Mouse (Mus musculus): Measurements from ENCODE around the gene Igfbp4.

The Igfbp4 gene

GRCm38 (mm10) chr11:99041051-99041729 is at the start of gene Igfbp4:
TSS of gene Igfbp4 (plus strand) at chr11:99041244.
- no peak for DNase-seq (ENCODE audit: extremely low read depth, low read depth, low spot score)

DNA sequence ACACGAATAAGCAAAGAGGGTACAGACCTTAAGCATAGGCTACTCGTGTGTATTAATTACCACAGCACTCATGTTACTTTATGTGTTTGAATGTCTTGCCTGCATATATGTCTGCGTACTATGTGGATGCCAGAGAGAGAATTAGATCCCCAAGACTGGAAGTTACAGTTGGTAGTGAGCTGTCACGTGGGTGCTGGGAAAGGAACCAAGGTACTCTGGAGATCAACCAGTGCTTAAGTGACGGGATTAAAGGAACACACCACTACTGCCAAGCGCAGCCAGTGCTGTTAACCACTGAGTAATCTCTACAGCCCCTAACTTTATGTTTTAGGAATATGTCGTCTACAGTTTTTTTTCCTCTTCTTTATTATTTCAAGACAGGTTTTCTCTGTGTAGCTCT is 45.1 kb upstream of the Igfbp4 start:
- peak; percentile 23 for DNase-seq (ENCODE audit: extremely low read depth, low read depth, low spot score)

DNA sequence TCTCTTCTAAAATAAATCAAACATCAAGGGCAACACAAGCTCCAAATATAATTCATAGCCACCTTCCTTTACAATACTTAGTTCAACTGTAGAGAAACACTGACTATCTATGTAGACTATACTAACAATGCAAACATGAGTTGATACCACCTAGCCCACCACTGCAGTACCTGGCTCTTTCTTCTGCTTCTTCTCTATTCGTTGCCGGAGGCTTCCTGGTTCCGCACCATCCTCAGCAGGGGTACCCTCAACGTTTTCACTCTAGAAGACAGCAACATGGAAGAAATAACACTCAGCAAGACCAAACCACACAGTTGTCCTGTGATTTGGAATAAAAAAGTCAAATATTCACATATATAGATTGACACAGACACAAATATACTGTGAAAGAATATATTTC is 43.4 kb upstream of the Igfbp4 start:
- no peak for DNase-seq (ENCODE audit: extremely low read depth, low read depth, low spot score)

- DNase-seq (ENCODE audit: extremely low read depth, low read depth, low spot score), result no peak
Measured at GRCm38 (mm10) chr11:98998776-98999175, 42.3 kb upstream of the Igfbp4 start.

DNA sequence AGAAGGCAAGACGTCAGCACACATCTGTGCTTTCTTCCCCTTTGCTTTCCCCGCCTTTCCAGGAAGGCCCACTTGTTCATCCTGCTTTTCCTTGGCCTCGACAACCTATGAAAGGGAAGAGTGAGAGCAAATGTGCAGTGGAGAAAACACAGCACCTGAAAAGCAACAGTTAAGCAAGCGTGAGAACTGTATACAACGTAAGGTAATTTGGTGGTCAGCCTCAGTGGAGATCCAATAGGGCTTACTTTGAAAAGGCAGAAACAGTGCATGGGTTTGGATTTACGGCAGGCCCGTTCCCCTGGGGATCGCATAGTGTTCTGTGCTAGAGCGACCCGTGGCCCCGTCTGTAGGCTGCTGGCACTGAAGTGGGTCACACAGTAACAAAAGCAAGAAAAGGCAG is 41.8 kb upstream of the Igfbp4 start:
- no peak for DNase-seq (ENCODE audit: extremely low read depth, low read depth, low spot score)

DNA sequence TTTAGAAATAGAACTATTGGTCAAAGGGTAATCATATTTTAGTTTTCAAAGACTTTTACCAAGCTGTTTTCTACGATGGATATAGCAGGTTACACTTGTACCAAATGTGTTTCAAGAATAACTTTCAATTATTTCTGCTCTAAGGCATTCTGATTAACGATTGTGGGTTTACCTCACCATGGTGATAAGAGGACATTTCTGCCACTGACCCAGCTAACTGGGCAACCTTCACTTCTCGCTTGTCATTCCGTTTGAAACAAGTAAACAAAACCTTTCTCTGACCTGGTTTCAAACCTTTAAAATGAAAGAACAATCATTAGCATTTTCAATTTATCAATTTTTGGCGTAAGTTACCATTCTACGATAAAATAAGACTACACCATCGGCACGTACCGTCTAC is 34.3 kb upstream of the Igfbp4 start:
- DNase-seq (ENCODE audit: extremely low read depth, low read depth, low spot score), result no peak

DNA sequence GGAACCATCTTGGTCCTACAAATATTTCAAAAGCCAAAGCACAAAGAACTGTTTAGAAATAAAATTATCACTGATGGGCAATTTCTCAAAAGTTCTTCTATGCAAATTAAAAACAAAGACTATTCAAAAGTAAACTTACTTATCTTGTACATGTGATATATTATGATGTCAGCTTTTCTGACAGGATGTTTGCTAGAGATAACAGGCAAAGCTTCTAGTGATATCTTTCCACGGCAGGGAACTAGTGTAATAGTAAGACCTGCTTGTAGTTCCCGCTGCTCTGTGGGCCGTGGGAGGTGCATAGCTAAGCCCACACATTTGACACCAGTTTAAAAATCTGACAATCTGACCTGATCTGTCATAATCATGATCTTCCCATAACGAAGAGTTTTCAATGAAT is 30.9 kb upstream of the Igfbp4 start:
- DNase-seq (ENCODE audit: extremely low read depth, low read depth, low spot score), result no peak

DNA sequence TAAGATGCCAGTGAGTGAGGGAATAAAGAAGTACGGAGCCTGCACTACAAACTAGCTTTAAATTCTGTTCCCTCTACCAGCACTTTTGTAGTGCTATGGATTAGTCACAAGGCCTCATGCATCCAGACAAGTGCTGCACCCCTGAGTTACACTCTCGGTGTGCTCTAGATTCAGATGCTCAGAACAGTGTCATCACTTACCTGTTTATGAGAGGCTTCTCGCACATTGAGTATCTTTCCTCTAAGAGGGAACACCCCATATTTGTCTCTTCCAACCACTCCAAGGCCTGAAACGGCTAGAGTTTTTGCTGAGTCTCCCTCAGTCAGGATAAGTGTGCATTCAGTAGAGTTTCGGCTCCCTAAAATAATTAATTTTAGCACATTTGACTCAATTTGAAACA is 30.3 kb upstream of the Igfbp4 start:
- DNase-seq (ENCODE audit: extremely low read depth, low read depth, low spot score), result no peak

GRCm38 (mm10) chr11:99013856-99014255 is 27.2 kb upstream of the Igfbp4 start:
- no peak for DNase-seq (ENCODE audit: extremely low read depth, low read depth, low spot score)

DNA sequence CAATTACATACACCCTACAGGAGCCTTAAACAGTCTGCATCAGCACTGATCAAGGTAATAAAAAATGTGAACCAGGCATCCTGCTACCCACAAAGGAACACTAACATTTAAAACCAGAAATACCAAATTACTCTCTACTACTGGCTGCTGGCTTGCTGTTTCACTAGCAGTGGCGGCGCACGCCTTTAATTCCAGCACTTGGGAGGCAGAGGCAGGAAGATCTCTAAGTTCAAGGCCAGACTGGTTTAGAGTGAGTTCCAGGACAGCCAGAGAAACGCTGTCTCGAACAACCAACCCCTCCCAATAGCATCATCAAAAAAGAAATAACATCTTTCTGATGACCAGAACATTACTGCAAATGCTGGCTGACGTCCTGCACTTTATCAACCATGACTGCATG is 21.2 kb upstream of the Igfbp4 start:
- no peak for DNase-seq (ENCODE audit: extremely low read depth, low read depth, low spot score)

DNA sequence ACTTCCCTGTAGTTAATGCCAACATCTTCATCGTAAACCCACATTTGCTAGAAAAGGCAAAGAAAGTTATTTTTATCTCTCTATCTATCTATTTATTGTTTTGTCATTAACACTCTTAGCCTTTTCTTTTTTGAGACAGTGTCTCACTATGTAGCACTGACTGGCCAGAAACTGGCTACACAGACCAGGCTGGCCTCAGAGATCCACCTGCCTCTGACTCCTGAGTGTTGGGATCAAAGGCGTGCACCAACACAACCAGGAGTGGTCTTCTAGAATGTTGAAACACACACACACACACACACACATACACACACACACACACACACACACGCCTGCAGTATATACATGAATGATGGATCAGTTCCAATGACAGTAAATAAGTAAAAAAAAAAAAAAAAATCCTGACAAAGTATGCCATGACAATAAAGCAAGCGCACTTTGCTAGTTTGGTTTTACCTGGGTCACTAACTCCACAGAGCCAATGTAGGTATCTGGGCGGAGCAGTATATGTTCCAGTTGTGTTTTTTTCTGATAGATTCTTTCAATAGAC is 18.6 kb upstream of the Igfbp4 start:
- no peak for DNase-seq (ENCODE audit: extremely low read depth, low read depth, low spot score)

DNA sequence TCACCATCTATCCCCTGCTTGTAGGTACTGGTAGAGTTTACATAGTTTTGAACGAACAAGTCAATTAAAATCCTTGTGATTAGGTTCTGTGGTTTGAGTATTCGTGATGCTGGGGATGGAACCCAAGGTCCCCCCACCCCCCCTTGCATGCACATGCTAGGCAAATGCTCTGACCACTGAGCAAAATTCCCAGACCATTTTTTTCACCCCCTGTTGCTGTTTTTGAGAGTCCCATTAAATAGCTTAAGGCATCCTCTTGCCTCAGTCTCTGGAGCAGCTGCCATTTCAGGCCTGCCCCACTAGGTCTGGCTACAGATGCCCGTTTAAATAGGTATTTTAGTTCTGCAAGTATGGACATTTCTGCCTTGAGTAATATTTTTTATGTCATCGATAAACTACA is 17.9 kb upstream of the Igfbp4 start:
- DNase-seq (ENCODE audit: extremely low read depth, low read depth, low spot score), result no peak

GRCm38 (mm10) chr11:99023500-99024467 is 17.3 kb upstream of the Igfbp4 start, which contains the start of gene Top2a:
TSS of gene Top2a (minus strand) at chr11:99024189.
- DNase-seq (ENCODE audit: extremely low read depth, low read depth, low spot score), result peak; percentile 93

DNA sequence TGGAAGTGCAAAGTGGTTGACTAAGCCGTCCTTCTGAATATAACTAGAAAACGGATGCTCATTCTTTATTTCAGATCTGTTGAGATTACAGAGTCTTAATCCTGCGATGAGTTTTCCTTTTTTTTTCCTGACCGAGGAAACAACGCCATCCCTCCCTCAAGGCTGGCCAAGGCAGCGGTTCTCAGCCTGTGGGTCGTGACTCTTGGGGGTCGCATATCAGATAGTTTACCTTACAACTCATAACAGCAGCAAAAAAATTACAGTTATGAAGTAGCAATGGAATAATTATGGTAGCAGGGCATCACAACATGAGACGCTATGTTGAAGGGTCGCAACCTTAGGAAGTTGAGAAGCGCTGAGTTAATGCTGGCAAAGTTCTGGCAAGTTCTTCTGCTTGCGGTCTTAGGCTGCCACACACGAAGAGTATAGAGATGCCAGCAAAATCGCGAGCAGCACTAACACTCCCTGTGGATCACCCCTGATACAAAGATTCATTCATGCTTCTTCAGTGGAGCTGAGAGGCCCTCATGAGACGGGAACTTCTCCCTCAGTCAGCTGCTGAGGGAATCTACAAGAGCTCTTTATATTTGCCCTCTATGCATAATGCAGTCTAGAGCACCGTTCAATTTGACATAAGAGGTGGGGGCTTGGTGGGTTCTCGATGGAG is 16.4 kb upstream of the Igfbp4 start:
- no peak for DNase-seq (ENCODE audit: extremely low read depth, low read depth, low spot score)

DNA sequence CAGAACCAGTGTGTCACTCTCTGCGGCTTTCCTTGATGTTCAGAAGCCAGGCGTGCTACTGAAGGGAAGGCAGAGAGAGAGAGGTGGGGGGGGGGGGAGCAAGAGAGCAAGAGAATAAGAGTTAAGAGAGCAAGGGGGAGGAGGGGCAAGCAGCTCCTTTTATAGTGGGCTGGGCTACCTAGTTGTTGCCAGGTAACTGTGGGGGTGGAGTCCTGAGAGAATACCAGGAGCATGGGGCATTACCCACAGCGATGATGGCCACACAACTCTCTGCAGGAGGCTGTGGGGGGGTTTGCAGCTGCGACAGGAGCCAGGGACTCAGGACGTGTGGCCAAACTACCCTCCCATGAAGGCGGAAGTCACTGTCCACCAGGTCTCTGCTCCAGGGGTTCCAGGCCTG is 15.2 kb upstream of the Igfbp4 start:
- no peak for DNase-seq (ENCODE audit: extremely low read depth, low read depth, low spot score)

DNA sequence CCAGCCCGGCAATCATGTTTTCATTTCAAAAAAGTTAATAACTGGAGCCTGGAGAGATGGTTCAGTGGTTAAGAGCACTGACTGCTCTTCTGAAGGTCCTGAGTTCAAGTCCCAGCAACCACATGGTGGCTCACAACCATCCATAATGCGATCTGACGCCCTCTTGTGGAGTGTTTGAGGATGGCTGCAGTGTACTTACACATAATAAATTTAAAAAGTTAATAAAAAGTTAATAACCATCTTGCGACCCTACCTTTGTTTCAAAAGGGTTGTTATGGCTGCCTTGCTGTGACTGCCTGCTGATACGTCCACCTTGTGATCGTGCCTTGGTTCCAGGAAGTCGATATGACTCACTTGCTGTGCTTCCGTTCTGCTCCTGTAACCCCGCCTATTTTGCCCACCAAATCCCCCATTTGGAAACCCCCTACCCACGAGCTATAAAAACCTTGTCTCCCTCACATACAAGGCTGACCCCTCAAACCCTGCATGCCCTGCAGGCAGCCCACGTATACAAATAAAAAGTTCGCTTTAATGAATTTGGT is 14.1 kb upstream of the Igfbp4 start:
- no peak for DNase-seq (ENCODE audit: extremely low read depth, low read depth, low spot score)

- no peak for DNase-seq (ENCODE audit: extremely low read depth, low read depth, low spot score)
Measured at GRCm38 (mm10) chr11:99035350-99035749, 5.7 kb upstream of the Igfbp4 start.

DNA sequence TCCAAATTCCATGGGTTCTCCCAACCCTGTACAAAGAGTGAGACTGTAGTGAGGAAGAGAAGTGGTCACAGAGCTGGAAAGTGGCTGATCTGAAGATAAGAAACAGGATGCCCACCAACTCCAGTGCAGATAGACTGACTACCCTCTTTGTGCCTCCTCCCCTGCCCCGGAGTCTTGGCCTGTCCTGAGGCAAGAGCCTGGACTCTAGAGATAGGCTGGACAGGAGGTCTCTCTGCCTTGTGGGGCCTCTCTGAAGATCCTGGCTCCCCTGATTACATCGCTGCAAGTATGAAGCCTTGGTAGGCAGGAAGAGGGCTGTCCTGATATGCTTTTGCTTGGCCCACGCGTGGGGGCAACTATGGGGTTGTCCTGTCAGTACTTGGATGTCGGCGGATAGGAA is 4.8 kb upstream of the Igfbp4 start:
- DNase-seq (ENCODE audit: extremely low read depth, low read depth, low spot score), result no peak

- no peak for DNase-seq (ENCODE audit: extremely low read depth, low read depth, low spot score)
Measured at GRCm38 (mm10) chr11:99039782-99040181, 1.3 kb upstream of the Igfbp4 start.

- DNase-seq (ENCODE audit: extremely low read depth, low read depth, low spot score), result no peak
Measured at GRCm38 (mm10) chr11:99040346-99040974, 584 bp upstream of the Igfbp4 start.

All from fat pad, adult 2 months (tissue).